Mouse (Mus musculus) heart, adult 8-10 months (tissue): ENCODE data around the gene AC109138.7. TPM values are rescaled to one million over a fixed set of nuclear protein-coding genes. Genes with fewer than 3 reads are reported as not detected.
A peak's percentile ranks its signal among the peaks of the same experiment; 100 is the strongest.

Experiments used
- DNase-seq: peaks from one replicate; pipeline ENCODE4 v3.0.0; 2022; ENCODE audit warnings: low spot score
- total RNA-seq, 4 experiments: library from RNA; stranded (reverse); gene quantifications; 2 replicates each; pipeline ENCODE4 v1.2.4; 2022

AC109138.7 gene
- total RNA-seq, 4 experiments from 2014 or later: 0.87 TPM; not detected in 3

DNA sequence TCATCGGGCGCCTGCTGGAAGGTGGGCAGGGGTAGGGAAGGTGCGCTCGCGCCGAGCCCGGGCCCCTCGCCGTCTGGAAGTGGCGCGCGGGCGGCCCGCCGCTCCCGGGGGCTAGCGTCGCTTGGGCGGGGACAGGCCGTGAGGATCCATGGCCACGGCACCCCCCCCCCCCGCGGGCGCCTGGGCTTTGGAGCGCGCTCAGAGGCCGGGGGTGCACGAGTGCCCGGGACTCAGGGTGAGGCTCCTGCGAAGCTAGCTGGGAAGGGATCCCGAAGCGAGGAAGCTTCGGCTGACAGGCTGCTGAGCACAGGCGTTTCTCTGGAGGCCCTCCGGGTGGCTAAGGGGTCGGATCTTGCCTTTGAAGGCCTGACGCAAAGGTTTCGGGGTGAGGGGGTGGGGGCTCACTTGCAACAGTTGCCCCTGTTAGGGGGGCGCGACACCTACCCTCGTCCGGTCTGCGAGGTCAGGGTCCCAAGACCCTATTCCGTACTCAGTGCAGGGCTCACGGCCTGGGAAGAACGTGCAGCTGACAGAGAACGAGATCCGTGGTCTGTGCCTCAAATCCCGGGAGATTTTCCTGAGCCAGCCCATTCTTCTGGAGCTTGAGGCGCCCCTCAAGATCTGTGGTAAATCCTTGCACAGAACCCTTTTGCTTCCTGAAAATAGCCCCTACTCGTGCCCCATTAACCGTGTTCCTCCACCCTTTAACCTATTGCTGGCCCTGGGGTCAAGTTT, 21.7 kb upstream of the AC109138.7 start:
- DNase-seq: no peak

DNA sequence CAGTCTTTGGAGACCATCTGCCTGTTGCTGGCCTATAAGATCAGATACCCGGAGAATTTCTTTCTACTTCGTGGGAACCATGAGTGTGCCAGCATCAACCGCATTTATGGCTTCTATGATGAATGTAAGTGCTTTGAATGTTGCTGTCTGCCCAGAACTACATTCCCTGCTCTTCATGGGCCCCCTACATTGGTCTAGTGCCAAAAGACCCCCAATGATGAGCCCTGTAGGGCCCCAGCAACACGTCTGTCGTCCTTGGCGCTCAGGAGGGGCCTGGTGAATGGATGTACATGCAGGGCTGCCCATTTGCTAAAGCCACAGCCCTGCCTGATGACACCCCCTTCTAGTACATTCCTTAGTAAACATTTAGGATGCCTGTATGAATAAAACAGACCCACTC, 21.0 kb upstream of the AC109138.7 start:
- DNase-seq: no peak

DNA sequence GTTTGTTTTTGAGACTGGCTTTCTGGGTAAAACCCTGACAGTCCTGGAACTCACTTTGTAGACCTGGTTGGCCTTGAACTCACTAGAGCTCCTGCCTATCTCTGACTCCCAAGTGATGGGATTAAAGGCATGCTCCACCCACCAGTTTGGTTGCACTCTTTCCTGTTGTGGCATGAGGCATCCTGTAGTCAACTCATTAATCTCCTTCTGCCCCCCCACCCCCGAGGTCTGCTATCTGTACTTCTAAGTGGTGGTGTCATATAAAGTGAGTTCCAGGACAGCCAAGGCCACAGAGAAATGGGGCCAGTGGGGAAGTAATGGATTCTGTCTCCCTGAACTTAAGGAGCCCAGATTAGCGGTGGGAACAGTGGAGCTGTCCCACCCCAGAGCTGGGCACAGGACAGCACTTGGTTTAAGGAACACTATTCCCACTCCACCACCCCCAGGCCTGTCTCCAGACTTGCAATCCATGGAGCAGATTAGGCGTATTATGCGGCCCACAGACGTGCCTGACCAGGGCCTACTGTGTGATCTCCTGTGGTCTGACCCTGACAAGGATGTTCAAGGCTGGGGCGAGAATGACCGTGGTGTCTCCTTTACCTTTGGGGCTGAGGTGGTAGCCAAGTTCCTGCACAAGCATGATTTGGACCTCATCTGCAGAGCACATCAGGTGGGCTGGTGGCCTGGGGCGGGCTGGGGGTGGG, 20.0 kb upstream of the AC109138.7 start:
- DNase-seq: no peak

DNA sequence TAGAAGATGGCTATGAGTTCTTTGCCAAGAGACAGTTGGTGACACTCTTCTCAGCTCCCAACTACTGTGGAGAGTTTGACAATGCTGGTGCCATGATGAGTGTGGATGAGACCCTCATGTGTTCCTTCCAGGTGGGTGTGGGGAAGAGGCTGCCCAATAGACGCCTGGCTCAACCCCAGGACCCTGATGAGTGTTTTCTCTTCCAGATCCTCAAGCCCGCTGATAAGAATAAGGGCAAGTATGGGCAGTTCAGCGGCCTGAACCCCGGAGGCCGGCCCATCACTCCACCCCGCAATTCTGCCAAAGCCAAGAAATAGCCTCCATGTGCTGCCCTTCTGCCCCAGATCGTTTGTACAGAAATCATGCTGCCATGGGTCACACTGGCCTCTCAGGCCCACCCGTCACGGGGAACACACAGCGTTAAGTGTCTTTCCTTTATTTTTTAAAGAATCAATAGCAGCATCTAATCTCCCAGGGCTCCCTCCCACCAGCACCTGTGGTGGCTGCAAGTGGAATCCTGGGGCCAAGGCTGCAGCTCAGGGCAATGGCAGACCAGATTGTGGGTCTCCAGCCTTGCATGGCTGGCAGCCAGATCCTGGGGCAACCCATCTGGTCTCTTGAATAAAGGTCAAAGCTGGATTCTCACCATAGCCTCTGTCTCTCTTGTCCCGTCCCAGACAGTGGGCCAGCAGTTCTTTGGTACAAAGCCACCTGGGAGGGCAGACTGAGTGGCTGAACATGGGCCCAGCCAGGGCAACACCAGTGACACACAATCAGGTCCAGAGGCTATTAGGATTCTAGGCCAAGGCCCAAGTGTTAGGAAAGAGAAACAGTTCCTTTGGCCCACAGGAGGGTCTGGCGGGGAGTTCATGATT, 19.1 kb upstream of the AC109138.7 start:
- no peak for DNase-seq

DNA sequence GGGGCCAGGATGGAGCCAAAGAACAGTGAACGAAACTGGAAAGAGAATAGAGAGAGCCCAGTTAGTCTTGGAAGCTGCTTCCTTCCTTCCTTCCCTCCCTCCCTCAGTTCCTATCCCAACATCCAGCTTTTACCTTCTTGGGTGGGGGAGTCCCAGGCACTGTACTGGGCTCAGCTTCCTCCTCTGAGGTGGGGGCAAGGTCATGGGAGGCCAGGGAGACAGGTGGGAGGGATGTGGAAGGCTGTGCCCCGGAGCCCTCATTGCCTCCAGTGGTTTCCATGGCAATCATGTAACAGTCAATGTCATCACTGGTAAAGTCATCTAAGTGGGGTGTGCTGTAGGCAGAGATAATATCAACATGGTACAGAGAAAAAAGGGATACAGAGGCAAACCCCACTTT, 18.1 kb upstream of the AC109138.7 start:
- no peak for DNase-seq

DNA sequence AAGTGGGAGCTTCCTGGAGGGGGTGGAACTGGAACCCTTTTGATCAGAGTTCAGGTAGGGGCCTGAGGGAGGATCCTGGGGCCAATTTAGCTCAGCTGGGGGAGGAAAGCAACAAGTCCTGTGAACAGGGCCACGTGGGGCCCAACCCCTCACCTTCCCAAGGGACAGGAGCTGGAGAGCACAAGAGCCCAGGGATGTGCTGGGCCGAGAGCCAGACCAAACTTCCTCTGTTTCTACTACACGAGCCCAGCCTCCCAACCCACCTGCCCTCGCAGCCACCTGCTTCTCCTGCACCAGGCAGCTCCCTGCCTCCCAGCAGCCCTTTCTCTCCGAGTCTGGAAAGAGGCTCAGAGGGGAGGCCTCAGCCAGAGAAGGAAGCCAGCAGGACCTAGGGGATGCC, 17.6 kb upstream of the AC109138.7 start:
- DNase-seq: no peak

DNA sequence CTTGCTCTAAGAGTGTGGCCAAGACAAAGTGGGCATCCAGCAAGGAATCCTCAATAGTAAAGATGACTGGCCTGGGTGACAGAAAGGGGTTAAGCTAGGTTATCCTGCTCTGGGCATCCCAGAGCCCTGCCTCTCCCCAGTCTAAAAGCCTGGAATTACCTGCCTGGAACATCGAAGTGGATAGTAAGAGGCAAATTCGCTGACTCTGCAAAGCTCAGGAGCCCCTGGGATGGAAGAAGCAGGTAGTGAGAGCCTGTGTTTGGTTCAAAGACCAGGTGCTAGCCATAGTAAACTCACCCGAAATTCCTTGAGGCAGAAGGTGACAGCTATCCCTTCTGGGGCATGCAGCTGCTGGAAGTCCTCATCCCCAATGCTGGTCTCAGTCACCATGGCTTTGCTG, 17.0 kb upstream of the AC109138.7 start:
- DNase-seq: no peak

DNA sequence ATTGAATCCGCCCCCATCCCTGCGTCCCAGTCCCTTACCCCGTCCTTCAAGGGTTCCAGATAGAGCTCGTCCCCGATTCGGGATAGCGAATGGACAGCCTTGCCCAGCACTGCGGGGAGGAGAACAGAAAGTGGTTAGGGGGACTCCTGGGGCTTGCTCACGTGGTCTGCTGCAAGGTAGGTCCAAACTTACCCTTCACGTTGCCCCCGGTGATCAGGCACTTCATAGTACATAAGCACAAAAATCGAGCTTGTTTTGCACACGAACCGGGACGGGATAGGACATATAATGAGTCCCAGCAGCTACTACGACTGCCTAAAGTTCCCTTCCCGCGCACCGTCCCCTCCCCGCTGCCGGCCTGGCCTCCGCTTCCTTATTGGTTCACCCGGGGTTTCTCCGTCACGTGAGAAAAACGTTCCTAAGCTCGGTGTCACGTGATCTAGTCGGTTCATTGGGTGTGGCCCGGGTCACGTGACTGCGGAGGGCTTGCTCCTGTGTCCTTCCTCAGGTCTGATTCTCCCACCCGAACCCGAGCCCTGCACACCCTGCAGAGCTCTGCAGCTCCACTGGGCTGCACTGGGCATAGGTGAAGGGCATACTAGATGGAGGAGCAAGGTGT, 12.8 kb upstream of the AC109138.7 start, which contains the start of gene Rad9a:
Gene Rad9a (minus strand): TSS at position 372 of the 619 bp plus-strand sequence.
- DNase-seq: peak; percentile 97

DNA sequence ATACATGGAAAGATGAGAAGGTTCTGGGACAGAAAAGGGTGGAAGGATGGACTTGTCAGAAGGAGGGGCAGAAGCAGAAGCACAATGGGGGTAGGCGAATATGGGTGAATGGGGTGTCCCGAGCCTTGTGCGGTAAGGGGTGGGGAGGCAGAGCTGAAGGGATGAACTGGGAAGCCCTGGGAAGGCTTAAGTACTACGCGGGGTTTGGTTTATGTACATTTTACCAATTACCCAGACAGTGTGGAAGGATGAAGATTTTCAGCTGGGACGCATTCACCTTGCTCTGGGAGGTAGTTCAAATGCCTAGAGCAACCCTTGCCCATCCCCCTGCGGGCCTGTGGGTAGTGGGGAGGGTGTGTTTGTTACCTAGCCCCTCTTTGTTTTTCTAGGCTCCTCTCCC, 12.0 kb upstream of the AC109138.7 start:
- no peak for DNase-seq

DNA sequence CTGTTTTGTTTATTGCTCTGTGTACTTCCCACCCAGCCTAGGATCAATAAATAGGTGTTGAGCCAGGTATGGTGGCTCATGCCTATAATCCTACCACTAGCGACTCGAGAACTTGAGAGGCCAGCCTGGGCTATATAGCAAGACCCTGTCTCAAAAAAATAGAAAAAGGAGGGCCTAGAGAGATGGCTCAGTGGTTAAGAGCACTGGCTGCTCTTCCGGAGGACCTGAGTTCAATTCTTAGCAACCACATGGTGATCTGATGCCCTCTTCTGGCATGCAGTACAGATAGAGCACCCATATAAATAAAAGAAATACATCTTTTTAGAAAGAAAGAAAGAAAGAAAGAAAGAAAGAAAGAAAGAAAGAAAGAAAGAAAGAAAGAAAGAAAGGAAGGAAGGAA, 11.0 kb upstream of the AC109138.7 start:
- no peak for DNase-seq

DNA sequence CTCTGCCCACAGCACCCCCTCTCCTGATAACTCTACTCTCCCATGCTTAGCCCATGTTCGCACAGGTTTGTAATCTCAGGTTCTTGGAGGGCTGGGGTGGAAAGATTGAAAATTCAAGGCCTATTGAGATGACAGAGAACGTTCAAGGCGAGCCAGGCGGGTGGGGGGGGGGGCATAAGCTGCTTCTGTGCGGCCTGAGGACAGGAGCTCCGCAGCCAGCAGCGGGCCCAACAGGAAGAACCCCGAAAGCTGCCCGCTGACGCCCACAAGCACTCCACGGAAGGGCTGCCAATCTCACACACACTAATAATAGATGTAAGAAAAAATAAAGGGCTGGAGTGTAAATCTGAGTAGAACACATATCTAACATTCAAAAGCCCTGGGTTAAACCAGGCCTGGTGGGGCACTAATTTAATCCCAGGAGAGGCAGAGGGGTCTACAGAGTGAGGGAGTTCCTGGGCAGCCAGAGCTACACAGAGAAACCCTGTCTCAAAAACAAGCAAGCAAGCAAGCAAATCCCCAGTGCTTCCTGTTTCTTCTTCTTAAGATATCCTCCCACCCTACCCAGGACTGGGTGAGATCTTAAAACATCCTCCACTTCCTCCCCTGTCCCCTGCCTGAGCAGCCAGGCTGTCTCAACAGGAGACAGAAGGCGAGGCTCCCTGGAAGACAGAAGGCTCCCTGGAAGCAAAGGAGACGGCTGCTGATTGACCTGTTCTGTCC, 10.4 kb upstream of the AC109138.7 start:
- no peak for DNase-seq

DNA sequence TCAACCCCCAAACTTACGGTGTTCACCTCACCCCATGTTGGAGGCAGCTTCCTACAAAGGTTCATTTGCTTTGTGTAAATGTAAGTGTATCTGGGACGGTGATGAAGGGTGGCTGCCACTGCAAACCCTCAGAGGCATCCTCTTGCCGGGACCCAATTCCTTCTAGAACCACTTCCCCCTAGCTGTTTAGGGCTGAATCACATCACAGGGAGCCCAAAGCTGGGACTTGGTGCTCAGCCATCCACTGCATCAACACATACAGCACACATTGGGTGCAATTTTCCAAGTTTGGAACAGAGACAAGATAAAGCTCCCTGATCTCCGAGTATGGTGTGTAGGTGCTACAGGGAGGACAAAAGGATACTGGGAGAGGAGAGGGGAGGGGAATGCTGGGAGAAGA, 9.3 kb upstream of the AC109138.7 start:
- DNase-seq: no peak

DNA sequence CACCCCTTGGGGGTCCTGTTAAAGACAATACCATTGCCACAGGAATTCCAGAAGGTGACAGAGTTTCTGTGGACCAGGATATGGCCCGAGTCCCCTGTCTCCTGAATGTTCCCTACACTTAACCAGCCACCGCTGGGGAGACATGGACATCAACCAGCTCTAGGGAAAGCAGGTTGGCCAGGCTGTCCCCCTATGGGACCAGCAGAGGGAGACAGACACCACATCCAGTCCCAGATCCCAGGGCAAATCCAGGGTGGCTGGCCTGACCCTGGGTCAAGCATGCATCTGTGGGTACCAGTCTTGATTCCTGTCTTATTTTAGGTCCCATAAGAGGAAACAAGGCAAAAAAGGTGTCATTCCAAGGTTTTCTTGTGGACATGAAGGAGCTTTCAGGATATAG, 7.2 kb upstream of the AC109138.7 start:
- peak; percentile 78 for DNase-seq

DNA sequence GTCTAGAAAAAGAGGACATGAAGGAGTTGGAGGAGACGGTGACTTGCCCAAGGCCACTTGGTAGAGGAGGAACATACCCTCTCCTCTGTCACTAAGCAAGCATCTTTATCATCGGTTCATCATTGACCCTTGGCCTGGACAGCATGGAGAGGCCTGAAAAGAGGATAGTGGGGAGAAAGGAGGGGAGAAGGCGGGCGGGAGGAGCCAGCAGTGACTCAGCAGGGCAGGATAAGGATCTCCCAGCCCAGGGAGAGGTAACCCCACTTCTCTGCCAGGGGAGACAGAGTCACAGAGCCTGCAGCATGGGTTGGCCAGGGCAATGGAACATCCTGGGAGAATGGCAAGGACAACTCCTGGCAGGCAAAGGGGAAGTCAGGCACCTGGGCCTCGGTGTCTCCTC, 5.6 kb upstream of the AC109138.7 start:
- DNase-seq: no peak

DNA sequence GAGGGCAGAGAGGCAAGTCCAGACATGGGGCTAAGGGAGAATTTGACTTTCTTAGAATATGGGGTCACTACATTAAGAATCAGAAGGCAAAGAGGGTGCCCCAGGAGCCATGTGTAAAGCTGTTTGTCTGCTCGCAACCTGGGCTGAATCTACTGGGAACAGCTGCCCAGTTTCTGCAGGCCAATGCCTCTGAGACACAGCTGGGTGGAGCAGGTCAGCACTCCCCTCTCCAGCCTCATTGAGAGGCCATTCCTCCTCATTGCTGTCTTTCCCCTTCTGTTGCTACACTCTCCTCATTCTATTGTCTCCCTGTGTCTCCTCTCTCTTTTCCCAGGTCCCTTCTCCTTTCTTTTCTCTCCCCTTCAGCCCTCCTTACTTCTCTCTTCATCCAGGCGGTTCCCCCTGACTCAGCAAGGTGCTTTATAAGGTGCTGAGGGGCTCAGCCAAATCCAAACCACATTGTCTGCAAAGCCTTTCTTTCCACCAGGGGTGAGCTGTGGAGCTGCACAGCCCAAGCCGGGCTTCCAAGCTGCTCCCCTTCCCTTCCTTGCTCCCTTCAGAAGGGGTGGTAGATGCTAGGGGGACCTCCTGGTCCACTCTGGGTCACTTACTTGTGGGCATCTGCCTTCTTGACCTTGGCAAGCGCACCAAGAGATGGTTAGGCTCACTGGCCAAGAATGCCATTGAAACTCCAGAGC, 2.1 kb upstream of the AC109138.7 start:
- no peak for DNase-seq

DNA sequence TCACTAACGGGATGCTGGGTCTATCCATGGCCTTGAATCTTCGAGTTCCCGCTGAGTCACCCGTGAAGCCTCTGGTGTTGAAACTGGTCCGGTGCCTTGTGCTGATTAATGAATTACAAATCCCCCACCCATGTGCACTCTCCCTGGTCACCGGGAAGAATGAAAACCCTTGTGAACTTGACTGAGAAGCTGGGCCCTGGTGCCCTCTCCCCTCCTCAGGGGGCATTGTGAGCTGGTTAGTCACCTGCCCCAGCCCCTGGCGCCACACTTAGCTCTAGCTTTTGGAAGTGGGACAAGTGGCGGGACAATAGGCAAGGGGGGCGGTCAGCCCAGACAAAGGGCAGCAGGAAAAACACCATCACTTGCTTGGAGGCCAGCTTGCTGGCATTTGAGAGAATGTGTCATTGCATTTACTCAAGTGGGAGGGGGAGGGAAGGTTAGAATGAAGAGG, 608 bp upstream of the AC109138.7 start:
- DNase-seq: no peak

DNA sequence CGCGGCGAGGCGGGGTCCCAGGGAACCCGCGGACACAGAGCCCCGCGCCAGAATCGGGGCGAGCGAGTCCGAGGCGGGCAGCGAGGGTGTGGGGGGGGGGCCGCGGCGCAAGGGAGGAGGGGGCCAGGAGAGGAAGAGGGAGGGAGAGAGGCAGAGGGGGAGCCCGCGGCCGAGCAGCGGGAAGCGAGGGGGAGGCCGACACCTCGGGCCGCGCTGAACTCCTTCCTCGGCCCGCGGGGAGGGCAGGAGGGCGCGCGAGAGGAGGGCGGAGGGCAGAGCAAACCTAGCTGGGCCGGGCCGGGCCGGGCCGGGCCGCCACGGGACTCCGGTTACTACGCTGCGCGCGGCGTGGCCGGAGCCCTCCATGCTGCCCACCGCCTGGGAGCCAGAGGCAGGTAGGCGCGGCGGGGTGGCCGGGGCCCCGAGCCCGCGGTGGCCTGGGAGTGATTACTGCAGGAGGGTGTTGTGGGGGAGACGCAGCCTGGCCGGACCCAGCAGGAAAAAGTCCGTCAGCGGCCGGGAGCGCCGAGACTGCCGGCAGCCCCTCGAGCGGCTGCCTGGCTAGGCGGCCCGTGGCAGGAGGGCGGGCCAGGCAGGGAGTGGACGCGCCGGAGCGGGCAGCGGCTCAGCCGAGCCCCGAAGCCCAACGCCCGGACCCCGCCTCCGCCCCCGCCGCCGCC, 754 bp downstream of the AC109138.7 start:
- DNase-seq: no peak

DNA sequence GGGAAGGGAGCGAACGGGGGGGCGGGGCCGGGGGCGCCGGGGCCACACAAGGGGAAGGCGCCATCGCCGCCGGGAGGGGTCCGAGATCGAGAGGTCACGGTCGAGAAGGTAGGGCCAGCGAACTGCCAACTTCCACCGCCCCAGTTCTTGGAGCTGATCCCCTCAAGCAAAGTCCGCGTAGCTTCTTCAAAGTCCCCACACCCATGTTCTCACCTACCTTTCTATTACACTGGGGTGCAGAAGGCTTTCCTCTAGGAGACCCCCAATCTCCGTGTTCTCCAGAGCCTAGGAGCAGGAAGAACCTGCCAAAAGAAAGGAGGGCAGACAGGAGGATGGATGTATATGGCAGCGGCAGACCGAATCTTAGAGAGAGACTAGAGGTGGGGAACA, 1.3 kb downstream of the AC109138.7 start:
- no peak for DNase-seq

DNA sequence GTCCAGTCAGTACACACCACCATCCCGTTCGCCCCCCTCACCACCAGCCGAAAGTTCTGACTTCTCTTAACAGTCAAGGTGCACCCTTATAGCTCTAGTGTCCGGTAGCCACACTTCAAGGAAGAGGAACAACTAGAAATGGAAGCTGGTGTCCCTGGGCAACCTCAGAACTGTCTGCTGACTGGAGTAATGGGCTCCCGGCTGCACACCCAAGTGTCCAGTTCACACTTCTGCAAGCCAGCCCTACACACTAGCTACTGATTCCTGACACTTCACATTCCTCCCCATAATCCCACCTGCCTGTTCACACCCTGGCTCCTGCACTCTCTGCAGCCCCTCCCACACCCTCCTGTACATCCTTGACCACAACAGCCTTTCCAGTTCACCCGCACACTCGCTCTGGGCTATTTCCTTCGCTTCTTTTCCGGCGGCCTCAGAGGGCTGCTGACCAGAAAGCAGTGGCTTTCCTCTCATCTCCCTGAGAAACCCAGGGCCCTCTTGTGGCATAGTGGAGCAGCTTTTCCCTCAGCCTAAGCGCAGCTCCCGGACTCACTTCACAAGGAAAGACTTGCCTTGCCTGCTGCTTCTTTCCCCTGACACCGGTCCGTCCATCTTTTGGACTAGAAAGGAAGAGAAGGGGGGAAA, 2.0 kb downstream of the AC109138.7 start:
- no peak for DNase-seq
